Mouse (Mus musculus) MEL (cell line): Measurements from ENCODE around the gene Pnpla1. TPM values are rescaled to one million over a fixed set of nuclear protein-coding genes. Genes with fewer than 3 reads are reported as not detected.
A peak's percentile ranks its signal among the peaks of the same experiment; 100 is the strongest.

Experiments used
- DNase-seq: peaks from one replicate; pipeline ENCODE4 v3.0.0; 2011; ENCODE audit warnings: low read depth, low spot score
- H3K27ac ChIP-seq: 2 replicates; pipeline ENCODE4 v1.5.1; 2012; ENCODE audit warnings: low read depth, mild to moderate bottlenecking, control low read depth, low read length, moderate library complexity; ENCODE audit not compliant: control insufficient read depth
- H3K27me3 ChIP-seq, 2 experiments: fragments of 150-350 bp in 1 of 2; sonication (generic) in 1 of 2; 2 replicates each; pipeline ENCODE4 v1.6.1; 2012; ENCODE audit warnings: low read length in 2 of 2, mild to moderate bottlenecking in 2 of 2, improper control_type of control experiment in 1 of 2, moderate library complexity in 1 of 2; ENCODE audit not compliant: insufficient read depth in 2 of 2, control insufficient read depth in 1 of 2
- H3K36me3 ChIP-seq, 2 experiments: 2 replicates each; pipeline ENCODE4 v1.6.1; 2012 to 2014; ENCODE audit warnings: low read length in 2 of 2, improper control_type of control experiment in 1 of 2, inconsistent platforms in 1 of 2, mild to moderate bottlenecking in 1 of 2; ENCODE audit not compliant: insufficient read depth in 2 of 2, control insufficient read depth in 1 of 2
- H3K4me1 ChIP-seq, 2 experiments: fragments of 150-350 bp in 1 of 2; sonication (generic) in 1 of 2; 2 replicates each; pipeline ENCODE4 v1.6.1; 2012; ENCODE audit warnings: low read length in 2 of 2, improper control_type of control experiment in 1 of 2, mild to moderate bottlenecking in 1 of 2; ENCODE audit not compliant: insufficient read depth in 2 of 2, control insufficient read depth in 1 of 2
- H3K4me3 ChIP-seq, 2 experiments: fragments of 150-350 bp in 1 of 2; sonication (generic) in 1 of 2; 2 replicates each; pipeline ENCODE4 v1.5.1; 2012; ENCODE audit warnings: low read depth in 2 of 2, low read length in 2 of 2, mild to moderate bottlenecking in 2 of 2, moderate library complexity in 2 of 2, control low read depth in 1 of 2, improper control_type of control experiment in 1 of 2; ENCODE audit not compliant: control insufficient read depth in 1 of 2, insufficient read depth in 1 of 2
- H3K79me2 ChIP-seq: 2 replicates; pipeline ENCODE4 v1.6.1; 2012; ENCODE audit warnings: mild to moderate bottlenecking, low read length, moderate library complexity; ENCODE audit not compliant: control insufficient read depth, poor library complexity, insufficient read depth
- H3K9ac ChIP-seq: 2 replicates; pipeline ENCODE4 v1.6.1; 2012; ENCODE audit warnings: low read depth, mild to moderate bottlenecking, control low read depth, low read length, moderate library complexity; ENCODE audit not compliant: control insufficient read depth, poor library complexity, severe bottlenecking
- H3K9me3 ChIP-seq: fragments of 150-350 bp; sonication (generic); replicated peaks from 2 replicates; pipeline ENCODE4 v1.6.1; 2012; ENCODE audit warnings: mild to moderate bottlenecking, low read length, improper control_type of control experiment, moderate library complexity; ENCODE audit not compliant: insufficient read depth
- BHLHE40 ChIP-seq: IDR thresholded peaks from 2 replicates; pipeline ENCODE4 v1.6.1; 2012; ENCODE audit warnings: low read depth, mild to moderate bottlenecking, inconsistent platforms, low read length, improper control_type of control experiment, borderline replicate concordance
- CHD1 ChIP-seq: IDR thresholded peaks from 2 replicates; pipeline ENCODE4 v1.6.1; 2012; ENCODE audit warnings: low read depth, mild to moderate bottlenecking, inconsistent platforms, low read length, improper control_type of control experiment
- CHD2 ChIP-seq: IDR thresholded peaks from 2 replicates; pipeline ENCODE4 v1.6.1; 2011; ENCODE audit warnings: low read length, improper control_type of control experiment
- CTCF ChIP-seq, 3 experiments: IDR thresholded peaks in 2 of 3; conservative IDR thresholded peaks in 1 of 3; 2 replicates each; pipeline ENCODE4 v1.5.1; 2011 to 2012; ENCODE audit warnings: low read length in 3 of 3, low read depth in 2 of 3, mild to moderate bottlenecking in 2 of 3, improper control_type of control experiment in 1 of 3, inconsistent platforms in 1 of 3, mixed read lengths in 1 of 3, moderate library complexity in 1 of 3; ENCODE audit not compliant: control insufficient read depth in 1 of 3, insufficient read depth in 1 of 3, poor library complexity in 1 of 3, severe bottlenecking in 1 of 3
- E2F4 ChIP-seq: IDR thresholded peaks from 2 replicates; pipeline ENCODE4 v1.6.1; 2011; ENCODE audit warnings: low read depth, low read length, improper control_type of control experiment, borderline replicate concordance
- ELF1 ChIP-seq: IDR thresholded peaks from 2 replicates; pipeline ENCODE4 v1.6.1; 2014; ENCODE audit warnings: low read depth, mild to moderate bottlenecking, inconsistent platforms, low read length, improper control_type of control experiment, moderate library complexity
- GABPA ChIP-seq: IDR thresholded peaks from 2 replicates; pipeline ENCODE4 v1.6.1; 2012; ENCODE audit warnings: low read depth, mild to moderate bottlenecking, inconsistent platforms, low read length, improper control_type of control experiment, moderate library complexity
- GATA1 ChIP-seq: IDR thresholded peaks from 2 replicates; pipeline ENCODE4 v1.6.1; 2011; ENCODE audit warnings: low read depth, low read length, improper control_type of control experiment
- HCFC1 ChIP-seq: IDR thresholded peaks from 2 replicates; pipeline ENCODE4 v1.6.1; 2012; ENCODE audit warnings: low read depth, mild to moderate bottlenecking, inconsistent platforms, low read length, improper control_type of control experiment, moderate library complexity
- JUND ChIP-seq: IDR thresholded peaks from 2 replicates; pipeline ENCODE4 v1.6.1; 2011; ENCODE audit warnings: low read depth, mild to moderate bottlenecking, improper control_type of control experiment, low read length
- KAT2A ChIP-seq: conservative IDR thresholded peaks from 2 replicates; pipeline ENCODE4 v1.6.1; 2012; ENCODE audit warnings: low read depth, low read length, improper control_type of control experiment, inconsistent platforms
- MAFK ChIP-seq: IDR thresholded peaks from 2 replicates; pipeline ENCODE4 v1.6.1; 2011; ENCODE audit warnings: low read depth, mild to moderate bottlenecking, low read length, improper control_type of control experiment, borderline replicate concordance
- MAX ChIP-seq: IDR thresholded peaks from 2 replicates; pipeline ENCODE4 v1.6.1; 2011; ENCODE audit warnings: low read length, improper control_type of control experiment
- MAZ ChIP-seq: IDR thresholded peaks from 2 replicates; pipeline ENCODE4 v1.6.1; 2012; ENCODE audit warnings: low read depth, mild to moderate bottlenecking, inconsistent platforms, low read length, improper control_type of control experiment
- MEF2A ChIP-seq: IDR thresholded peaks from 2 replicates; pipeline ENCODE4 v1.6.1; 2014; ENCODE audit warnings: low read depth, mild to moderate bottlenecking, inconsistent platforms, low read length, improper control_type of control experiment; ENCODE audit not compliant: poor library complexity, insufficient replicate concordance, severe bottlenecking; ENCODE audit errors: extremely low read depth
- MXI1 ChIP-seq: IDR thresholded peaks from 2 replicates; pipeline ENCODE4 v1.6.1; 2011; ENCODE audit warnings: mild to moderate bottlenecking, low read depth, low read length, improper control_type of control experiment
- MYB ChIP-seq: IDR thresholded peaks from 2 replicates; pipeline ENCODE4 v1.6.1; 2011; ENCODE audit warnings: mild to moderate bottlenecking, low read depth, low read length, improper control_type of control experiment
- MYC ChIP-seq: IDR thresholded peaks from 2 replicates; pipeline ENCODE4 v1.6.1; 2011; ENCODE audit warnings: low read depth, mild to moderate bottlenecking, low read length, improper control_type of control experiment, moderate library complexity
- NELFE ChIP-seq: IDR thresholded peaks from 2 replicates; pipeline ENCODE4 v1.6.1; 2011; ENCODE audit warnings: low read depth, low read length, improper control_type of control experiment
- NRF1 ChIP-seq: IDR thresholded peaks from 2 replicates; pipeline ENCODE4 v1.6.1; 2014; ENCODE audit warnings: low read depth, mild to moderate bottlenecking, inconsistent platforms, low read length, improper control_type of control experiment, moderate library complexity; ENCODE audit not compliant: poor library complexity, insufficient read depth, severe bottlenecking
- POLR2AphosphoS2 ChIP-seq: IDR thresholded peaks from 2 replicates; pipeline ENCODE4 v1.6.1; 2011; ENCODE audit warnings: low read length, improper control_type of control experiment
- POLR2AphosphoS5 ChIP-seq: IDR thresholded peaks from 2 replicates; pipeline ENCODE4 v1.6.1; 2012; ENCODE audit warnings: low read depth, borderline replicate concordance, mild to moderate bottlenecking, inconsistent platforms, low read length, moderate library complexity, mixed read lengths
- RAD21 ChIP-seq: IDR thresholded peaks from 2 replicates; pipeline ENCODE4 v1.6.1; 2011; ENCODE audit warnings: mild to moderate bottlenecking, low read depth, low read length, improper control_type of control experiment
- RCOR1 ChIP-seq: IDR thresholded peaks from 2 replicates; pipeline ENCODE4 v1.6.1; 2012; ENCODE audit warnings: low read depth, mild to moderate bottlenecking, inconsistent platforms, low read length, improper control_type of control experiment
- SMC3 ChIP-seq: IDR thresholded peaks from 2 replicates; pipeline ENCODE4 v1.6.1; 2011; ENCODE audit warnings: low read depth, low read length, improper control_type of control experiment
- TAL1 ChIP-seq: IDR thresholded peaks from 2 replicates; pipeline ENCODE4 v1.6.1; 2012; ENCODE audit warnings: mild to moderate bottlenecking, inconsistent platforms, low read length, moderate library complexity, mixed read lengths
- TBP ChIP-seq: IDR thresholded peaks from 2 replicates; pipeline ENCODE4 v1.8.0; 2011; ENCODE audit warnings: low read depth, low read length, improper control_type of control experiment
- TCF12 ChIP-seq: IDR thresholded peaks from 2 replicates; pipeline ENCODE4 v1.6.1; 2014; ENCODE audit warnings: low read depth, mild to moderate bottlenecking, inconsistent platforms, low read length, improper control_type of control experiment, moderate library complexity
- UBTF ChIP-seq: IDR thresholded peaks from 2 replicates; pipeline ENCODE4 v1.6.1; 2012; ENCODE audit warnings: low read depth, mild to moderate bottlenecking, inconsistent platforms, low read length, improper control_type of control experiment, moderate library complexity, borderline replicate concordance; ENCODE audit not compliant: insufficient read depth
- USF1 ChIP-seq: IDR thresholded peaks from 2 replicates; pipeline ENCODE4 v1.6.1; 2014; ENCODE audit warnings: low read depth, mild to moderate bottlenecking, inconsistent platforms, low read length, improper control_type of control experiment, moderate library complexity
- USF2 ChIP-seq, 2 experiments: IDR thresholded peaks; 2 replicates each; pipeline ENCODE4 v1.6.1; 2011 to 2012; ENCODE audit warnings: improper control_type of control experiment in 2 of 2, low read length in 2 of 2, borderline replicate concordance in 1 of 2, inconsistent platforms in 1 of 2, low read depth in 1 of 2, mild to moderate bottlenecking in 1 of 2; ENCODE audit not compliant: insufficient read depth in 1 of 2
- ZC3H11A ChIP-seq: IDR thresholded peaks from 2 replicates; pipeline ENCODE4 v1.6.1; 2012; ENCODE audit warnings: low read depth, mild to moderate bottlenecking, inconsistent platforms, low read length, improper control_type of control experiment
- ZKSCAN1 ChIP-seq: IDR thresholded peaks from 2 replicates; pipeline ENCODE4 v1.6.1; 2012; ENCODE audit warnings: low read depth, mild to moderate bottlenecking, inconsistent platforms, low read length, improper control_type of control experiment, moderate library complexity
- ZMIZ1 ChIP-seq: IDR thresholded peaks from 2 replicates; pipeline ENCODE4 v1.6.1; 2012; ENCODE audit warnings: low read depth, mild to moderate bottlenecking, inconsistent platforms, low read length, improper control_type of control experiment, moderate library complexity
- ZNF384 ChIP-seq: IDR thresholded peaks from 2 replicates; pipeline ENCODE4 v1.6.1; 2012; ENCODE audit warnings: low read depth, mild to moderate bottlenecking, inconsistent platforms, low read length, improper control_type of control experiment
- polyA plus RNA-seq, 2 experiments: library from polyadenylated mRNA; stranded (reverse) in 1 of 2; unstranded in 1 of 2; fragments of >175 nt in 1 of 2; fragments of >200 nt in 1 of 2; gene quantifications; 2 replicates each; pipeline versions ENCODE4 v1.2.1 to v1.2.4; 2012; ENCODE audit warnings: low replicate concordance in 2 of 2, low read depth in 1 of 2; ENCODE audit not compliant: insufficient read length in 2 of 2, insufficient read depth in 1 of 2, missing spikeins in 1 of 2
- total RNA-seq: library from RNA; depleted of rRNA; stranded (reverse); fragments of 300-350 nt; gene quantifications from 2 replicates; pipeline ENCODE4 v1.2.3, GENCODE M21; 2012

Gene Pnpla1
- total and polyA plus RNA-seq, 3 experiments, result 0.08 to 0.38 TPM; not detected in 1

DNA sequence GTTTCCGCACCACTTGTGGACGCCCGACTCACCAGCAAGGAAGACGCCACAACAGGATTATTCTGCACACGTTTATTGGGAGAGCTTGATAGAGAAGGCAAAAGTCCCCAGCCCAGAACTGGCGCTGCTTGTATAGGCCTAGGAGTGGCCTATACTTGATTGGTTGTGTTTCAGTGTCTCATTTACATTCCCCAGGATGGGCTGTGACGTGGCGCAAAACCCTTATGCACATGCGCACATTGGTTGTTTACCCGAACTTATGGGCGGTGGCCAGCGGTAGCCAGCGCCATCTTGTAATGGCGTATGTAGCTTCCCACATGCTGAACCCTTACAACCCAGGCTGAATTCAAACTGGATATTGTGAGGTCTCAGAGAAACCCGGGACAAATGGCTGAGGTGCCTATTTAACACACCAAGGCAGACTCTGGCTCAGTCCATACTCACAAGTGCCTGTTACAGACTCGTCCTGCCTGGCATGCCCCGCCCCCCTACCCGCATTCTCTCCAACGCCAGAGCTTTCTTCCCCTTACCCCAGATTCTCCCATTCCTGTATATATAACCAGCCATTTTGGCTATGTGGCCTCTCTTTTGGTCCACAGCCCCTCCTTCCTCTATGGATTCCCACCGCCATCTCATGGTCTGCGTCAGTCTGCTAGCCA lies 37.1 kb downstream of the Pnpla1 start:
- H3K9ac ChIP-seq, result peak overlapping the region; percentile 94
- peak overlapping the region; percentile 98 for H3K27ac ChIP-seq
- H3K36me3 ChIP-seq, result peaks cover 0 to 10% of the 10 kb centered on the region in 2 experiments; a peak in 2 of 4 replicates
- no peaks in the 10 kb centered on the region for H3K9me3 ChIP-seq
- no peaks in the 10 kb centered on the region for H3K27me3 ChIP-seq
- H3K79me2 ChIP-seq, result peaks cover 12% of the 10 kb centered on the region
- DNase-seq, result peak; percentile 98
- H3K4me3 ChIP-seq, result peak overlapping the region; percentile 77 to 91
- H3K4me1 ChIP-seq, result peaks cover 3 to 10% of the 10 kb centered on the region in 2 experiments
- TF ChIP-seq CHD1 (peak; percentile 28; the same call in 1 of the 2 replicates), ZKSCAN1 (no peak), ZC3H11A (peak; percentile 9; the same call in 1 of the 2 replicates), TBP (peak; percentile 96), RCOR1 (0 out of 2 replicates have a peak, but pooled peaks have one; percentile 11), USF2 (IDR thresholded peaks at IDR 0.05; ENCODE audit: borderline replicate concordance in 1 of 2, insufficient read depth in 1 of 2, low read depth in 1 of 2, low read length in 2 of 2) (no peak), USF1 (no peak), MEF2A (no peak), MYB (no peak), TCF12 (peak; percentile 62; the same call in 1 of the 2 replicates), JUND (no peak), ZNF384 (no peak), KAT2A (no peak; the same call in 1 of the 2 replicates), ZMIZ1 (peak; percentile 98), CTCF (IDR thresholded peaks at IDR 0.05 in 2 of 3, conservative IDR thresholded peaks at IDR 0.05 in 1 of 3; ENCODE audit: control insufficient read depth in 1 of 3, insufficient read depth in 1 of 3, low read depth in 2 of 3, low read length in 3 of 3, poor library complexity in 1 of 3, severe bottlenecking in 1 of 3) (no peak), ELF1 (peak; percentile 31; the same call in 1 of the 2 replicates), NRF1 (peak; percentile 71), E2F4 (0 out of 2 replicates have a peak, but pooled peaks have one; percentile 43), GATA1 (0 out of 2 replicates have a peak, but pooled peaks have one; percentile 8), MXI1 (peak; percentile 60; the same call in 1 of the 2 replicates), MAFK (no peak), GABPA (no peak), NELFE (peak; percentile 94), TAL1 (no peak), CHD2 (no peak), BHLHE40 (no peak), RAD21 (no peak), MYC (peak; percentile 99), POLR2AphosphoS2 (peak; percentile 79), UBTF (no peak), MAZ (peak; percentile 74; the same call in 1 of the 2 replicates), HCFC1 (peak; percentile 69; the same call in 1 of the 2 replicates), POLR2AphosphoS5 (no peak), MAX (peak; percentile 90), SMC3 (no peak)
